Mouse (Mus musculus) lung, embryonic 15.5 days (tissue): ENCODE measurements around the gene Fhdc1. TPM values are rescaled to one million over a fixed set of nuclear protein-coding genes. Genes with fewer than 3 reads are reported as not detected.

Experiments used
- ATAC-seq: fragments of 200-750 bp; cut with Nextera tagmentation; 2 replicates; pipeline ENCODE4 v1.8.0; 2017; ENCODE audit warnings: moderate number of reproducible peaks, borderline replicate concordance; ENCODE audit not compliant: low FRiP score, low TSS enrichment; ENCODE audit errors: extremely low read depth
- H3K27ac ChIP-seq: fragments of 300-500 bp; sonication (generic); 2 replicates; pipeline ENCODE4 v1.5.1; 2015; ENCODE audit warnings: moderate library complexity, mild to moderate bottlenecking, inconsistent platforms
- H3K27me3 ChIP-seq: fragments of 300-500 bp; sonication (generic); 2 replicates; pipeline ENCODE4 v1.6.1; 2015; ENCODE audit warnings: inconsistent platforms
- H3K36me3 ChIP-seq: fragments of 300-500 bp; sonication (generic); 2 replicates; pipeline ENCODE4 v1.6.1; 2015; ENCODE audit warnings: inconsistent platforms
- H3K4me1 ChIP-seq: fragments of 300-500 bp; sonication (generic); 2 replicates; pipeline ENCODE4 v1.6.1; 2015; ENCODE audit warnings: inconsistent platforms
- H3K4me2 ChIP-seq: fragments of 300-500 bp; sonication (generic); 2 replicates; pipeline ENCODE4 v1.6.1; 2015; ENCODE audit warnings: inconsistent platforms, mild to moderate bottlenecking, moderate library complexity
- H3K4me3 ChIP-seq: fragments of 300-500 bp; sonication (generic); 2 replicates; pipeline ENCODE4 v1.5.1; 2015; ENCODE audit warnings: mild to moderate bottlenecking, inconsistent platforms
- H3K9ac ChIP-seq: fragments of 300-500 bp; sonication (generic); 2 replicates; pipeline ENCODE4 v1.6.1; 2015; ENCODE audit warnings: inconsistent platforms
- H3K9me3 ChIP-seq: fragments of 300-500 bp; sonication (generic); 2 replicates; pipeline ENCODE4 v1.6.1; 2016; ENCODE audit warnings: inconsistent platforms
- WGBS: fragments of 180-500 bp; shearing (Covaris S2); methylation state at CpG from one replicate; pipeline ENCODE4 v1.1.7; 2015; 5-methylcytosine and 5-hydroxymethylcytosine counted together
- polyA plus RNA-seq: library from polyadenylated mRNA; unstranded; fragments of >200 nt; fragmentation: Nextera tagmentation; extraction: Ambion mirVana; gene quantifications from 2 replicates; pipeline ENCODE4 v1.2.1, GENCODE M21; 2015

Fhdc1 gene
- polyA plus RNA-seq, result 13.9 and 14.9 TPM in 2 replicates

- Histone ChIP-seq H3K36me3 (no peaks in the 10 kb centered on the region), H3K4me3 (peak within 1 kb of the TSS; percentile 68), H3K9ac (peak within 1 kb of the TSS; percentile 69), H3K27me3 (peaks cover 24% of the 10 kb centered on the region), H3K4me2 (peak within 1 kb of the TSS; percentile 97), H3K4me1 (peaks cover 37% of the 10 kb centered on the region; the same call in 1 of the 2 replicates), H3K9me3 (no peaks in the 10 kb centered on the region), H3K27ac (peak within 1 kb of the TSS; percentile 76)
- peak; percentile 81 for ATAC-seq
- WGBS, result under 1% methylated on average over 82 of the region's 82 CpGs
These were observed at the start of gene Fhdc1 for GRCm38 (mm10) chr3:84480006-84480897. Gene Fhdc1 (minus strand): TSS chr3:84480429.

DNA sequence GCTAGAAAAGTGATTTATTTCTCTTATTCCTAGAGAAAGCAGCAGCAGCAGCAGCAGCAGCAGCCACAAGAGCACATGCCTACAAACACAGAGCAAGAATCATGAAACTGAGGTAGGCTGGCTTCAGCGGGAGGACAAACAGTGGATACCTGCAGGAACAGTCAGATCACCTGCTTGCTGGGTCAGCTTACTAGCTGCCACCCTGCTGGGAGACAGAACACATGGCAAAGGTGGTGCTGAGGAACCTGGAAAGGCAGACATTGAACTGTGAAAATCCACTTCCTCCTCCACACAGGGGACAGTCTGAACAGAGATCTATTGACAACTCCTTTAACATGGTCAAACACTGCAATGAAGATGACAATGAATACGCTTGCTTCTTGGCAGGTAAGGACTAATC, 48.8 kb upstream of the Fhdc1 start:
- Histone ChIP-seq H3K36me3 (peaks cover 12% of the 10 kb centered on the region), H3K9me3 (no peaks in the 10 kb centered on the region), H3K27me3 (no peaks in the 10 kb centered on the region), H3K27ac (no peak overlapping the region), H3K4me2 (no peak overlapping the region), H3K9ac (no peak overlapping the region), H3K4me1 (no peaks in the 10 kb centered on the region), H3K4me3 (no peak overlapping the region)
- ATAC-seq, result no peak
- 72% methylated on average over 2 of the region's 2 CpGs for WGBS

DNA sequence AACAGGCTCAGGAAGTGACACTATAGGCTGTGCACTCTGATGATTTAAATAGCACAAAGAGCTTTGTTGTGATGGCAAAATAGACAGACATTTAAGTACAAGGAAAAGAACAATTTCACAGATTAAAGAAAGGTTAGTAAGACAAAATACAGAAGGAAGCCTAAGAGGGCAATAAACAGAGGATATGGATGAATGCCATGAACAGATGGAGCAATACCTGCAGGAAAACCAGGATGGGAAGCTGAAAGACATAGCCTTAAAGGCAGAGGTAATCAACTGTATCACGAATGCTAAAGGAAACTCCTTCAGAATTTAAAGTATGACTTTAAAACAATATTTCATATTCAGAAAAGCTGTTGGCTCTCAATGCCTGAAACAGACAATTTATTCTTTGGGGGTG, 44.7 kb upstream of the Fhdc1 start:
- no peak for ATAC-seq
- 68% methylated on average over 1 of the region's 1 CpGs for WGBS
- H3K4me2 ChIP-seq, result no peak overlapping the region

DNA sequence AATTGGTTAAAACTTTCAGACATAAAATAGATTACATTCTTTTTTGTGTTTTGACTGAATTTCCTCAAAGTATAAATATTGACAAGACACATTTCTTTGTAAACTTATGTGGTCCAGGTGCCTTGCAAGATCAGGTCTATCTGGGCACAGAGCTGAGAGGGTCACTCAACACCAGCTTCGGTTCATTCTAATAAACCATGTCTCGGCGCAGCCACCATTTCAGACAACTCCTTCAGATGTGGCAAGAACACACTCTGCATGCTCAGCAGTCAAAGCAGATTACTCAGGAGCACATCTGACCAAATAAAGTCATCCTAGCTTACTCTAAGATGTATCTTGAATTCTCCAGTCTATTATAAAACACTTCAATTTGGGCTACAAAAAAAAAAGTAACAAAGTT, 35.9 kb upstream of the Fhdc1 start:
- H3K4me3 ChIP-seq, result no peak overlapping the region
- no peaks in the 10 kb centered on the region for H3K9me3 ChIP-seq
- WGBS, result 59% methylated on average over 3 of the region's 3 CpGs
- no peak overlapping the region for H3K4me2 ChIP-seq
- H3K27ac ChIP-seq, result no peak overlapping the region
- no peaks in the 10 kb centered on the region for H3K4me1 ChIP-seq
- no peaks in the 10 kb centered on the region for H3K27me3 ChIP-seq
- no peak overlapping the region for H3K9ac ChIP-seq
- H3K36me3 ChIP-seq, result no peaks in the 10 kb centered on the region; the same call in 1 of the 2 replicates
- no peak for ATAC-seq

More for the DNA sequence above, 44.7 kb upstream of the Fhdc1 start:
- Histone ChIP-seq H3K36me3 (peaks cover 10% of the 10 kb centered on the region), H3K9ac (no peak overlapping the region), H3K27ac (no peak overlapping the region), H3K4me3 (no peak overlapping the region), H3K27me3 (no peaks in the 10 kb centered on the region), H3K9me3 (no peaks in the 10 kb centered on the region), H3K4me1 (no peaks in the 10 kb centered on the region)

- Histone ChIP-seq H3K27me3 (no peaks in the 10 kb centered on the region), H3K9me3 (no peaks in the 10 kb centered on the region), H3K4me2 (no peak overlapping the region), H3K4me1 (no peaks in the 10 kb centered on the region), H3K9ac (no peak overlapping the region), H3K36me3 (no peaks in the 10 kb centered on the region), H3K27ac (no peak overlapping the region), H3K4me3 (no peak overlapping the region)
- no peak for ATAC-seq
- 60% methylated on average over 6 of the region's 6 CpGs for WGBS
These were observed 32.7 kb upstream of the Fhdc1 start for GRCm38 (mm10) chr3:84512774-84513515.

- Histone ChIP-seq H3K36me3 (peaks cover 3% of the 10 kb centered on the region; the same call in 1 of the 2 replicates), H3K27me3 (no peaks in the 10 kb centered on the region), H3K4me1 (no peaks in the 10 kb centered on the region), H3K27ac (no peak overlapping the region), H3K9me3 (no peaks in the 10 kb centered on the region), H3K4me3 (no peak overlapping the region), H3K9ac (no peak overlapping the region), H3K4me2 (no peak overlapping the region)
- 85% methylated on average over 4 of the region's 4 CpGs for WGBS
- ATAC-seq, result no peak
These were observed 25.0 kb upstream of the Fhdc1 start for GRCm38 (mm10) chr3:84505193-84505592.

DNA sequence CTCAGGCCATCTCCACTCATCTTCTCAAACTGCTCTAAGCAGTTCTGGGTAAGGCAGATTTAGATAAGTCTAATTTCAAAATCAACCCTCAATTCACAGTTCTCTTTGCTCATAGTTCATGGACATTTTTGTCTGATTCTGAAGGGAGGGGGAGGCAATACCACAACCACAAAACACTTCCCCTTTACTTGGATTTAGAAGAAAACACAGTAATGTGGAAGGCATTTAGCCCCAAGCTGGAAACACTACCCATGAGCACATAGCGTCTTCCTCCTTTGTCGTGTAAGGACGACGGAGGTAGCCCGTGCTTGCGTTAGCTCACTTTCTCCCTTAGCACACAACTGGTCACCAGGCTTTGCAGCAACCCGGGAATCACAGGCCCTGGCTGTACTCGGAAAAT, 24.1 kb upstream of the Fhdc1 start:
- no peak overlapping the region for H3K4me3 ChIP-seq
- 91% methylated on average over 8 of the region's 8 CpGs for WGBS
- H3K4me2 ChIP-seq, result no peak overlapping the region
- no peaks in the 10 kb centered on the region for H3K27me3 ChIP-seq
- no peak for ATAC-seq
- H3K36me3 ChIP-seq, result peaks cover 3% of the 10 kb centered on the region; the same call in 1 of the 2 replicates
- H3K9me3 ChIP-seq, result no peaks in the 10 kb centered on the region
- no peaks in the 10 kb centered on the region for H3K4me1 ChIP-seq
- no peak overlapping the region for H3K27ac ChIP-seq
- no peak overlapping the region for H3K9ac ChIP-seq

- 79% methylated on average over 2 of the region's 2 CpGs for WGBS
- H3K9me3 ChIP-seq, result no peaks in the 10 kb centered on the region
These were observed 21.9 kb upstream of the Fhdc1 start for GRCm38 (mm10) chr3:84502101-84502500.

DNA sequence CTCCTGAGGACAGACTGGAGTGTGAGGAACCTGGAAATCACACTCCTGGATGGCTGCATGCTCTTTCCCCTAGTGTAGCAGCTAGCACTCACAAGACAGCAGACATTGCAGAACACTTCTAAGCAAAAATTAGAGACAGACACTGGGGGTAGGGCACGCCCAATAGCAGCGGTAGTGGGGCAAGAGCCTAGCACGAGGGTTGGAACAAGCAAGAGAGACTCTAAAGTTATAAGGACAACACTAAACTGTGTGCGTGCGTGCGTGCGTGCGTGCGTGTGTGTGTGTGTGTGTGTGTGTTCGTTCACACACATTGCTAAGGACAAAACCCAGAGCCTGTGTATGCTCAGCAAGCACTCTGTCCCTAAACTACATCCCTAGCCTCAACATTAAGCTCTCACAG, 20.3 kb upstream of the Fhdc1 start:
- 78% methylated on average over 10 of the region's 10 CpGs for WGBS
- ATAC-seq, result no peak

More at GRCm38 (mm10) chr3:84502101-84502500, 21.9 kb upstream of the Fhdc1 start:
- H3K27ac ChIP-seq, result no peak overlapping the region
- H3K36me3 ChIP-seq, result peaks cover 3% of the 10 kb centered on the region; the same call in 1 of the 2 replicates
- H3K4me2 ChIP-seq, result no peak overlapping the region
- no peaks in the 10 kb centered on the region for H3K4me1 ChIP-seq
- no peak for ATAC-seq
- no peak overlapping the region for H3K4me3 ChIP-seq
- no peak overlapping the region for H3K9ac ChIP-seq
- H3K27me3 ChIP-seq, result no peaks in the 10 kb centered on the region

GRCm38 (mm10) chr3:84497718-84498117, 17.5 kb upstream of the Fhdc1 start:
- Histone ChIP-seq H3K4me1 (peaks cover 9% of the 10 kb centered on the region; the same call in 1 of the 2 replicates), H3K36me3 (peaks cover 8% of the 10 kb centered on the region; the same call in 1 of the 2 replicates), H3K4me2 (no peak overlapping the region), H3K27ac (no peak overlapping the region), H3K9ac (no peak overlapping the region), H3K9me3 (no peaks in the 10 kb centered on the region), H3K4me3 (no peak overlapping the region), H3K27me3 (no peaks in the 10 kb centered on the region)
- WGBS, result 81% methylated on average over 11 of the region's 11 CpGs
- no peak for ATAC-seq

More for the DNA sequence above, 20.3 kb upstream of the Fhdc1 start:
- Histone ChIP-seq H3K4me1 (0 out of 2 replicates have a peak, but pooled peaks cover under 1% of the 10 kb centered on the region), H3K4me2 (no peak overlapping the region), H3K9me3 (no peaks in the 10 kb centered on the region), H3K4me3 (no peak overlapping the region), H3K27me3 (no peaks in the 10 kb centered on the region), H3K9ac (no peak overlapping the region), H3K27ac (peak overlapping the region; percentile 55; the same call in 1 of the 2 replicates), H3K36me3 (peaks cover 5% of the 10 kb centered on the region; the same call in 1 of the 2 replicates)

DNA sequence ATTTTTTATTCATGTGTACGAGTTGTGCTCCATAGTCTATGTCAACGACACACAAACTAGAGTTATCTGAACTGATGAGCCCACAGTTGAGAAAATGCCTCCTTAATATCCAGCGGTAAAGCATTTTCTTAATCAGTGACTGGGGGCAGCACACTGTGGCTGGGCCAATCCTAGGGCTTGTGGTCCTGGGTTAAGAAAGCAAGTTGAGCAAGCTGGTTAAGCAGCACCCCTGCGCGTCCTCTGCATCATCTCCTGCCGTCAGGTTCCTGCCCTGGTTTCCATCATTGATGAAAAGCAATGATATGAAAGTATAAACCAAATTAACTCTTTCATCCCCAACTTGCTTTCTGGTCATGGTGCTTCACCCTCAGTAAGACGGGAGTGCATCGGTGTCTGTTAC, 12.4 kb upstream of the Fhdc1 start:
- Histone ChIP-seq H3K9me3 (no peaks in the 10 kb centered on the region), H3K36me3 (peaks cover 8% of the 10 kb centered on the region; the same call in 1 of the 2 replicates), H3K27ac (no peak overlapping the region), H3K27me3 (no peaks in the 10 kb centered on the region), H3K9ac (no peak overlapping the region), H3K4me1 (peaks cover 17% of the 10 kb centered on the region; the same call in 1 of the 2 replicates), H3K4me2 (no peak overlapping the region), H3K4me3 (no peak overlapping the region)
- ATAC-seq, result no peak
- 82% methylated on average over 8 of the region's 8 CpGs for WGBS
